ENCODE assay signal across 8 mouse cellular contexts in the genomic region with DNA sequence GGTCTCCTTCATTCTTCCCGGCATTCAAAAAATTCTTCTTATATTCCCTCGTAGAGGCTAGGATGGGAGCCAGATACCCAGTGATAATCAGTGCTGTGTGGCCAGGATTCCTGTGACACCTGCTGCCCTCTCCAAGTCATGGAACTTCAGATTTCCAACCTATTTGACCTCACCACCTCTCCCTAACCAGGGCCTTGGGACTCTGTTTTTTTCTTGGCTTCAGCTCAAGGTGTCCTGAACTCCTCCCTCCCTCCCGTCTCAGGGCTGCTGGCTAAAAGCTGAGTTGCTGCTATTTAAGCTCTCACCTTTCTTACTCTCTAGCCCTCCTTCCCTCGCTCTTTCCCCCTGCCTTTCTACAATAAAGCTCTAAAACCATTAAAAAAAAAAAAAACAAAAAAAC. TPM values are rescaled to one million over a fixed set of nuclear protein-coding genes. Genes with fewer than 3 reads are reported as not detected.
DNase-seq lines count a peak whose midpoint lies in the region; ATAC-seq lines count a peak whose summit lies in the region.

No protein-coding gene starts in this region.

- H3K4me3 ChIP-seq in limb, embryonic 15.5 days: peak overlapping the region; percentile 86
- H3K4me3 ChIP-seq in stomach, embryonic 16.5 days (replicated peaks; ENCODE audit: low read length): peak overlapping the region; percentile 88

- H3K4me2 ChIP-seq in limb, embryonic 15.5 days: peak overlapping the region; percentile 91
- peak overlapping the region; percentile 97 for H3K4me2 ChIP-seq in stomach, embryonic 16.5 days (ENCODE audit: low read depth, low read length)

- no peak for ATAC-seq in limb, embryonic 15.5 days (ENCODE audit: insufficient number of reproducible peaks, low FRiP score, low TSS enrichment, low read depth)
- ATAC-seq in stomach, embryonic 16.5 days (ENCODE audit: insufficient read depth, low FRiP score): no peak

- 10% methylated on average over 4 of the region's 4 CpGs for WGBS in limb, embryonic 15.5 days
- 25% methylated on average over 4 of the region's 4 CpGs for WGBS in stomach, embryonic 16.5 days

- H3K27me3 ChIP-seq in limb, embryonic 15.5 days: no peaks in the 10 kb centered on the region
- H3K27me3 ChIP-seq in stomach, embryonic 16.5 days (ENCODE audit: control insufficient read depth, insufficient read depth, low read length): no peaks in the 10 kb centered on the region

- no peak overlapping the region for H3K9ac ChIP-seq in limb, embryonic 15.5 days
- H3K9ac ChIP-seq in stomach, embryonic 16.5 days (ENCODE audit: low read length): peak overlapping the region; percentile 51

- DNase-seq in embryo, embryonic 10.5 days (ENCODE audit: low spot score): peak; percentile 43
- DNase-seq in embryo, embryonic 9.5 days (ENCODE audit: extremely low spot score): no peak
- DNase-seq in thymus, postnatal 14 days: peak; percentile 35
- DNase-seq in thymus, postnatal 36 days: no peak
- no peak for DNase-seq in retina, postnatal 1 day
- no peak for DNase-seq in adipocyte (ENCODE audit: low spot score)

- peak overlapping the region; percentile 98; the same call in 1 of the 2 replicates for H3K27ac ChIP-seq in limb, embryonic 15.5 days
- no peak overlapping the region for H3K27ac ChIP-seq in stomach, embryonic 16.5 days (ENCODE audit: low read length)

- peaks cover 17% of the 10 kb centered on the region for H3K36me3 ChIP-seq in limb, embryonic 15.5 days
- peaks cover 4% of the 10 kb centered on the region; the same call in 1 of the 2 replicates for H3K36me3 ChIP-seq in stomach, embryonic 16.5 days (ENCODE audit: control insufficient read depth, insufficient read depth, low read length)

- no peaks in the 10 kb centered on the region for H3K9me3 ChIP-seq in limb, embryonic 15.5 days
- no peaks in the 10 kb centered on the region for H3K9me3 ChIP-seq in stomach, embryonic 16.5 days (replicated peaks; ENCODE audit: control insufficient read depth, low read length)

- peaks cover 23% of the 10 kb centered on the region for H3K4me1 ChIP-seq in limb, embryonic 15.5 days
- peaks cover 20% of the 10 kb centered on the region for H3K4me1 ChIP-seq in stomach, embryonic 16.5 days (ENCODE audit: control insufficient read depth, insufficient read depth, low read length)

RNA-seq across cellular contexts. Expression of a gene that starts 0.9 kb away (rescaled TPM):
- 7.6 and 8.4 TPM in 2 replicates for polyA plus RNA-seq in limb, embryonic 15.5 days (2015; fragmentation: Nextera tagmentation; extraction: Ambion mirVana)
- 4.9 TPM in 2 replicates for polyA plus RNA-seq in stomach, embryonic 16.5 days (2015; fragmentation: Nextera tagmentation; extraction: Ambion mirVana)

RNA-seq across cellular contexts. Expression of a gene that starts 1.0 kb away (rescaled TPM):
- 7.1 and 7.3 TPM in 2 replicates for polyA plus RNA-seq in limb, embryonic 15.5 days (2015; fragmentation: Nextera tagmentation; extraction: Ambion mirVana)
- polyA plus RNA-seq in stomach, embryonic 16.5 days (2015; fragmentation: Nextera tagmentation; extraction: Ambion mirVana): 7.5 TPM in 2 replicates

RNA-seq across cellular contexts. Expression of a gene that starts 4.5 kb away (rescaled TPM):
- 2.7 and 3.1 TPM in 2 replicates for polyA plus RNA-seq in limb, embryonic 15.5 days (2015; fragmentation: Nextera tagmentation; extraction: Ambion mirVana)
- 4.0 and 5.1 TPM in 2 replicates for polyA plus RNA-seq in stomach, embryonic 16.5 days (2015; fragmentation: Nextera tagmentation; extraction: Ambion mirVana)

RNA-seq across cellular contexts. Expression of a gene that starts 13.8 kb away (rescaled TPM):
- 71.5 and 77.1 TPM in 2 replicates for polyA plus RNA-seq in limb, embryonic 15.5 days (2015; fragmentation: Nextera tagmentation; extraction: Ambion mirVana)
- polyA plus RNA-seq in stomach, embryonic 16.5 days (2015; fragmentation: Nextera tagmentation; extraction: Ambion mirVana): 61.6 and 63.4 TPM in 2 replicates

RNA-seq across cellular contexts. Expression of a gene that starts 18.7 kb away (rescaled TPM):
- 20.5 TPM in 2 replicates for polyA plus RNA-seq in limb, embryonic 15.5 days (2015; fragmentation: Nextera tagmentation; extraction: Ambion mirVana)
- polyA plus RNA-seq in stomach, embryonic 16.5 days (2015; fragmentation: Nextera tagmentation; extraction: Ambion mirVana): 15.1 and 24.7 TPM in 2 replicates

Comparison
In these comparisons a context has a peak if more than half of its experiments do, and no peak if none do; other contexts are left out.
1. DNase-seq: peak in embryo, embryonic 10.5 days (single experiment) and thymus, postnatal 14 days (single experiment); none in embryo, embryonic 9.5 days (single experiment), thymus, postnatal 36 days (0 of 2), retina, postnatal 1 day (single experiment) and adipocyte (single experiment).